Mouse (Mus musculus) spleen, postnatal 4 days (tissue): ENCODE measurements at regions not wholly inside any gene's neighbourhood (a gene's known extent, or its start where the extent isn't known, plus 50 kb on each side); places are given as distances from the start of the nearest gene placed in this dataset.

Source experiments
- DNase-seq, 2 experiments: peaks; one replicate each; pipeline ENCODE4 v3.0.0; 2022; ENCODE audit warnings: low spot score in 2 of 2

DNA sequence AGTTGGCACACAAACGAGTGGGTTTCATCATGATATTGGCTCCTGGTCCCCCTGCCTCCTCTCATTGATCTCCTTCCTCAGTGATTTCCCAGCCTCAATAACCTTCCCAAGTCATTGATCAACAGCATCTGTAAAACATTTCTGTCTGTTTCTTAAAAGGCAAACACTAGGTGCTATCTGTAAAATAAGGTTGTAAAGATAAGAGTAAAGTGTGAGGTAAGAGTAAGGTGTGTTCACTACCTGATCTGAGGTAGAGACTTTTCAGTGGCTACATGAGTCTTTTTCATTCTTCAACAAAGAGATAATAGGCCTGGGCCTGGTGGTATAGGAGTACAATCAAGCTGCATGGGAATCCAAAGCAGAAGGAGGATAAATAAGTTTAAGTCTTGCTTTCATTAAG, 55.7 kb downstream of the Plk2 start:
- DNase-seq = no peak

GRCm38 (mm10) chr13:110452009-110452525, 57.2 kb downstream of the Plk2 start:
- DNase-seq = no peak

DNA sequence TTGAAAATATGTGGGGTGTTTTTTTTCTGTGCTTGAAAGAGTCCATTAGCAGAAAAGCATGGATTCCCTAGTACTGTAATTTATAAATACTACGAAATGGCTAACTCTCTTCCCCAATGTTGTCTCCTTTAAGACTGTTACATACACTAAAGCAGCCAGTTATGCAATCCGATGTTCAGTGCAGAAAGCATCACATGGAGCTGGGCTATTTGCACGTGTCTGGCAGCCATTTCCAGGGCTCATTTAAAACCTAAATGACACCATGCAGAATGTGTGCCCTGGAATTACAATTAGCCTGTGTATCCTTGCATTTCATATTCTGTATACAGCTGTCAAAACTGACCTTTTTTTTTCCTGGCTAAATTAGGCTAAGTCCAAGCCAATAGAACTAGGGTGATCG, 60.2 kb downstream of the Plk2 start:
- no peak for DNase-seq

DNA sequence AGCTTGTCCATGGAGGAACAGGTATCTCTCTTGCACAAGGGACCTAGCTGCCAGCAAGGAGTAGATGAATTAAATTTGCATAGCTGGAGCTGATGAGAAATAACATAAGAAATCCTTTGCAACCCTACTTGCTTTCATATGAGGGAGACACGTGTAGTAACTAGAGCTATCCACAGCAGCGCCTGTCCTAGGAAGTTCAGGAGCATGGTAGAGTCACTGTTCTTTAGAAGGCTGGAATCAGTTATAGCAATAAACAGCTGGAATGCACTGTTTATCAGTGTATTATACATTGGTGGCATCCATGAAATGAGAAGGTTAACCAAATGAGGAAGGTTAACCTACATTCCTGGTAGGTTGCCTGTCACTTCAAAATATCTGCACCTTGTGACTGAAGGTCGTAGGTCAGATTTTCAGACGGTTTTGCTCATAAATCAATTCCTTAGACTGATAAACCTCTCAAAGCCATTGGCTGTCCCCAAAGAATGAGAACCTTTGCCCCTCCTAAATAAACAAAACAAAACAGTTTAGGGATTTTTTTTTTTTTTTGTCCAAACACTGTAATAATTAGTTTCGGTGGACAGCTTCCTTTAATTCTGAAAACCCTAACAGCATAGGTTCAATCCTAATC, 60.8 kb downstream of the Plk2 start:
- DNase-seq = no peak

DNA sequence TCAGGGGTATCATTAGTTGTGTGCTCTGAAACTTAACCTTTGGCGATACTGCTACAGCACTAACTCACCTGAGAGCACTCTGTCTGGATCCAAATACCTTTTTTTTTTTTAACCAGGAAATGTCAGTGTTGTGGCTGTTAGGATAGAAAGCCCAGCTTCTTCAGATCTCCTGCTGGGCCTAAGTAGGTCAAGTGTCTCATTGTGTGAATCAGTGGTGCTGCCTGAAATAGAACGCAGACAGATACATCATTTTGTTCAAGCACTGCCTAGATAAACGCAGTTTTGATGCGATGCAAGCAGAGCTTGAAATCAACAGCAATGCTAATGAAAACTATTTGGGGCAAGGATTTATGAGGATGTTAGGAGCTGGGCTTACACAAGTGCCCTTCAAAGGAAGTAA, 63.9 kb downstream of the Plk2 start:
- DNase-seq = no peak

DNA sequence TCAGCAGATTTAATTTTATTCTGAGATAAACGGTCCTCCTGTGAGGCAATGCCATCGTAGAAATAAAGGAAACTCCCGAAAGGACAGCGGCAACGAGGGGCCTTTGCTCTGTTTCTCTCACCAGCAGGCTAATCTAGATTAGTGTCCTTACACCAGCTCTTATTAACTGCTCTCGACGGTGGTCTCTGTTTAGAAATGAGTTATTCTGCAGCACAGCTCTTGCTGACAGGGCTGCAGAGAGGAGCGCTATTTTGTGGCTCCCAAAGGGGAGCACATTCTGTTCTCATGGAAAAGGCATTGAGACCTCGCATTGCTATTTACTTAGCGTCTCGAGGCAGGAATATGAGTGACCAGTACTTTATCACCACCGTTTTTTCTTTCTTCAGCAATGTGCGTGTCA, 66.7 kb downstream of the Plk2 start:
- DNase-seq = no peak

DNA sequence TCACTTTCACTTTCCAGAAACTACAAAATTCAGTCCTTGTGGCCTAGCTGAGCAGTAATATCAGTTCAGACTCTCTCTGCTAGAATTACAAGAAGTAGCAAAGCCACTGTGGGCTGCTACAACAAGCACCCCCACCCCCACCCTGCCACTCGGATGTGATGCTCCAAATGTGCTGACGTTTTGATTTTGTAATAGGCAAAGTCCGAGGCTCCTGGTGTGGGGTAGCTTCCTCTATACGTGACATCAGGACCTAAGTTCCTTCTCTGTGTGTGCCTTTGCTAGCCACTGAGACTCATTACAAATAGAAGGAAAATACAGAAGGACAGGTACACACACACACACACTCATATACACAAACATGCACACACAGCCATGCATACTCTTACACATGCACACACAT, 76.7 kb downstream of the Plk2 start:
- DNase-seq = no peak

- no peak for DNase-seq
Observed at GRCm38 (mm10) chr13:110477709-110478108, 82.9 kb downstream of the Plk2 start.

DNA sequence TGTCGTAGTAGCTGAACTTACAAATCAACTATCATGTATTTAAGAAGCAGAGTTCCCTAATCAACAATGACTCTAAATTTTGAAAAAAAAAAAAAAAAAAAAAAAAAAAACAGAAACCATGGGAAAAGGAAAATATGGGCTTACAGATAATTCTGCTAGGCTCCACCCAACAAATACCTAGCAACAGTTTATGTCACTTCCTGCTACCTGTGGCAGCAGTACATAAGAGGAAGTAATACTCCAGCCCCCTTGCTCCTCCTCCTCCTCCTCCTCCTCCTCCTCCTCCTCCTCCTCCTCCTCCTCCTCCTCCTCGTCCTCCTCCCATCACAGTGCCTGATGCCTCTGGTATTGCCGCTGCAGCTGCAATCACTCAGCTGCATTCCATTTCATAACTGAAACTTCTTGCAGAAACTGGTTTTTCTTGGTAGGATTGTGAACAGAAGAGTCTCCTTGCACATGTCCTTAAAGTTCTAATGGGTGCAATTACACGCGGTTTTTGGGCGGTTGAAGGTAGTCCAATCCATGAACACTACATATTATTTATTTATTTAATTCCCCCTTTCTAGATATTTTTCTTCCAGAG, 89.6 kb downstream of the Plk2 start:
- DNase-seq = no peak

GRCm38 (mm10) chr13:110485515-110485914, 90.7 kb downstream of the Plk2 start:
- no peak for DNase-seq

- DNase-seq = no peak
Observed at GRCm38 (mm10) chr13:110490166-110490565, 95.3 kb downstream of the Plk2 start.

DNA sequence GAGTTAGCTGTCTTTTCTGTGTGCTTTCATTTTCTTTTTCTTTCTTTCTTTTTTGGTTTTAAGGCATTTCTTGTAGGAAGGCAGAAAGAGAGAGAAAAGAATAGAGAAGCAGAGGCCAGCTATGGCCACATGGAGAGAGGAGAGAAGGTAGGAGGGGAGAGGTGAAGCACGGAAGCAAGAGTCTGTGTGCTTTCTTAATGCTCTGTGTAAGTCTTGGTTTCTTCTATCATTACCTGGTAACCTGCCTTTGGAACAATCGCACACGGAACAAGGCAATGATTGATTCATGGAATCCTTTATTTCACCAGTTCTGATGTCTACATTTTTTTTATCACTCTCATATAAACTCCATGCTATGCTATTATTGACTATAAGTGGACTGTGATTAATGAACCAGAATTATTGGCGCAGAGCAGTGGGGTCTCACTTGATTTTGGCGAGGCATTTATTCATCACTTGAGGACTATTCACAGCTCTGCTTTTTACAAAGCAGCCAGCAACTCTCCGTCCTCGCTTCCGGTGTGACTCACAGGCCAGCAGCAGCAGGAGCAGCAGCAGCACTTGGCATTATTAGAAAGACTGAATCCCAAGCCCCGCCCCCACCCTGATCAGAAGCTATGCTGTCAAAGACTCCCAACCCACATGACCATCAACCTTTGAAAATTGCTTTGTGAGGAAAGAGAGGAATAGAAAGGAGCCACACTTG, 97.6 kb downstream of the Plk2 start:
- no peak for DNase-seq

- DNase-seq = no peak
Observed at GRCm38 (mm10) chr13:110493002-110493552, 98.2 kb downstream of the Plk2 start.

DNA sequence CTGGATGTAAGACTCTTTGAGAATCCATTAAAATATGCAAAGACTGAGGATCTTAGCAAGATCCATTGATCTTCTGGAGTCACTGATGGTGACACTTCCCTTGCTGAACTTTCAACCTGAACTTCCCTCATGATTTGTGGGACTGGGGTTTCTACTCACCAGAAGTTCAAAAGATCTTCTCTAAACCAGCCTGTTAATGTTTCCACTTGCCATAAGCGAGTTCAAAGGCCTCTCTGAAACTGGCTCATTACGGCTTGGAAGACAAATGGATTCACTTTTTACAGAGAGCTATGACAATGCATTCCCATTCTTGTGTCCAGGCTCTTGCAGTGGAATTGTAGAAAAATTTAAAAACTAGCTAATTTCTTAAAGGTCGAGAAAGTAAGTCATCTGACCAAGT, 102.6 kb downstream of the Plk2 start:
- no peak for DNase-seq

DNA sequence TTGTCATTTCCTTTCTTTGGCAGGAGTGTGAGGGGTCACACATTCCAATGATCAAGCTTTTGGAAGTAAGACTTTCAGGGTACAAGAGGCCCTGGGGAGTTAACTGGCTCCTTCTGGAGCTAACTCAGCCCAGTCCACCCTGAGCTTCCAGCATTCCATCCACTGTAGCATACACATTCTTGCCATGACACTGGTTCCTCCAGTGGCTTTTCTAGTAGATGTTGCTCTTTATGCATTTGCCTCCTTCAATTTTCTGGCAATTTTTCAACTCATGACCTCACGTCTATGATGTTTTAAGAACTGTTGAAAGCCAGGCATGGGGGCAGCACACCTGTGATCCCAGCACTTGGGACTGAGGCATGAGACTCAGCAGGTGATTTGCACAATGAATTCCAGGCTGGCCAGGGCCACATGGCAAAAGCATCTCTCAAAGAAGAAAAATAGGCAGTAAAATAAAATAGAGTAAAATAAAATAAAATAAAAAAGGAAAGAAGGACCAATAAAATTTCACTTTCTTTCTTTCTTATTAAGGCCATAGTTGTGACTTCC, 113.0 kb downstream of the Plk2 start:
- no peak for DNase-seq

GRCm38 (mm10) chr13:110517986-110518385, 123.1 kb downstream of the Plk2 start:
- no peak for DNase-seq

GRCm38 (mm10) chr13:110522974-110523373, 128.1 kb downstream of the Plk2 start:
- DNase-seq = no peak

- no peak for DNase-seq
Observed at GRCm38 (mm10) chr13:110527681-110528080, 132.8 kb downstream of the Plk2 start.

DNA sequence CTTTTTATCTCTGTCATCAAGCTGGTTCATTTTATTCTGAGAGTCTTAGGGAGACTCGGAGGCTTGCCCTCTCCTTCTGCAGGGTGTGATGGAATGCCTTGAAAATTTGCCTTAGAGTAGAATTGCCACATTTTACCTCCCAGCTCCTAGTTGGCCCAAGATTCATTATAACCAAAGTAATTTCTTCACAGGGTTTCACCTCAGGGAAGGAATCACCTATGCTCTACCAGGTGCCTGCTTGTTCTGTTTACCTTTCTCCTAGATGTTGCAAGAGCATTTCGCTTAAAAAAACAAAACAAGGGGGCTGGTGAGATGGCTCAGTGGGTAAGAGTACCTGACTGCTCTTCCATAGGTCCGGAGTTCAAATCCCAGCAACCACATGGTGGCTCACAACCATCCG, 134.8 kb downstream of the Plk2 start:
- DNase-seq = no peak

DNA sequence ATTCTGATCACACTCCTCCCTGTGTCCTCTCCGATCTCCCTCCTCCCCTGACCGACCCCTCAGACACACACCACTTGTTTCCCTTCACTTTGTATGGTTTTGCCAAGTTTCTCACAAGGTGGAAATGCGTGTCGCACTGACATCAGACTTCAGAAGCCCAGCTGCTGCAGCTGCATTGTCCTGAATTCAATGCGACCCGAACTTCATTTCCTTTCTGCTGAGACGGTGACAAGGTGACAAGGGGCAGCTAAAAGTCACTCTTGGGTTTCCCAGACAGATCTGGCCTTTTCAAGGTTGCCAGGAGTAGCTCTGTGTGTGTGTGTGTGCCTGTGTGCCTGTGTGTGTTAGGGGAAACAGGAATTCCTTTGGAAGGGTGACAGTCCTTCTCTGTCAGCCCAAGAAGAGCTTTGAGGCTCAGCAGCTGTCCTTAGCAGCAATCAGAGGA, 139.5 kb downstream of the Plk2 start:
- no peak for DNase-seq

DNA sequence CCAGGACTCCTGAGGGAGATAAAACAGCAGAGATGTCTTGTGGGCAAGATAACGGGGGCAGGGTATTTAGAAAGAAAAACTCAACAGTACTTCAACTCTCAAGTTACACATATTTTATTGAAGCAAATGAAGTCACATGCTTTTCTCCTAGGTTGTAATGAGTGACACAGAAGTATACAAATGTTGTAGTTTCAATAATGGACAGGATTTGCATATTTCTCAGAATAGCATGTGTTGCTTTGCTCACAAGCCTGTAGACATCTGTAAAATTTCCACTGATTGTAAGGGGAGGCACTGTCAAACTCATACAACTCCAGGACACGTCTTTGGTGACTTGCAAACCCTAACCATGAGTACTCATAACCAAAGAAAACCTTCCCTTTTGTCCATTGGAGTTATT, 140.9 kb downstream of the Plk2 start:
- no peak for DNase-seq

GRCm38 (mm10) chr13:110537960-110538463, 143.2 kb downstream of the Plk2 start:
- DNase-seq = no peak
